Mouse (Mus musculus): Measurements from ENCODE around the gene Scn4b. TPM values are rescaled to one million over a fixed set of nuclear protein-coding genes. Genes with fewer than 3 reads are reported as not detected.

Gene Scn4b
- polyA plus RNA-seq, 1 experiment from 2014 or later, result 2.0 TPM

DNA sequence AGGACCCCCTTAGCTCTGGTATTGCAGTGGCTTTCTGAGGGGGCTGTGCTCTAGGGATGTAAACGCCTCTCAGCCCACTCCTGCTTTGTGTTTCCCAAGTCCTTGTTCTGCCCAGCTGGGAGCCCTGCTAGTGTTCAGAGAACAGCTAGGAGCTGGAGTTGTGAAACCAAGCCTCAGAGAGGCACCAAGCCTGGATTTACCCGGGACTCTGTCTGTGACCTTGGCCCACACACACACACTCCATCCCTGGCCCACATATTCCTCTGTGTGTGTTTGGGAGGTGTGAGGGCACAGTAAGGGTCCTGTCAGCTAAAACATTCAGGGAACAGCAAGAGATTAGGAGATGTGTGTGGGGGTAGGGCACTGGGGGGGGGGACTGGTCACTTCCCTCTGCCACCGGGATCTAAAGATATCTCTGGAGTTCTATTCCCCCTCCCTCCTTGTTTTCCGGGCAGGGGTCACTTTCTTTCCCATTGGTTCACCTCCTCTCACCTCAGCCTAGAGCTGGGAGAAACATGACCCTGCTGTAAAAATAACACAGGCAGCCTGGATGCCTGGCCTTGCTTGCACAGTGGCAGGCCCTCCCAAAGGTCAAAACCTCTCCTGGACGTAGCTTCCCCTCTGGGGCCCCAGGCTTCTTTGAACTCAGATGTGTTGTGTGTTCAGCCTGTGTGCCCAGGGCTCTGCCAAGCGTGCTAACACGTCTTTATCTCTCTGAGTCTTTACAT lies 1.6 kb upstream of the Scn4b start:
- peaks cover 86% of the 10 kb centered on the region for H3K4me1 ChIP-seq
- no peaks in the 10 kb centered on the region for H3K9me3 ChIP-seq (replicated peaks)
- H3K27ac ChIP-seq, result peak overlapping the region; percentile 87
- H3K27me3 ChIP-seq (ENCODE audit: low read depth, poor library complexity, severe bottlenecking), result peaks cover 47% of the 10 kb centered on the region
- H3K36me3 ChIP-seq, result no peaks in the 10 kb centered on the region
- DNase-seq (ENCODE audit: low spot score), result peak; percentile 58
- 3% methylated on average over 7 of the region's 7 CpGs for WGBS
- peak overlapping the region; percentile 71 for H3K4me3 ChIP-seq

GRCm38 (mm10) chr9:45139082-45139481 lies 887 bp downstream of the Scn4b start:
- Histone ChIP-seq H3K27me3 (ENCODE audit: low read depth, poor library complexity, severe bottlenecking) (peaks cover 64% of the 10 kb centered on the region), H3K36me3 (no peaks in the 10 kb centered on the region), H3K27ac (peak overlapping the region; percentile 87), H3K4me1 (peaks cover 90% of the 10 kb centered on the region), H3K9me3 (replicated peaks) (no peaks in the 10 kb centered on the region), H3K4me3 (peak overlapping the region; percentile 71)
- peak; percentile 38 for DNase-seq (ENCODE audit: low spot score)
- WGBS, result 3% methylated on average over 7 of the region's 7 CpGs

DNA sequence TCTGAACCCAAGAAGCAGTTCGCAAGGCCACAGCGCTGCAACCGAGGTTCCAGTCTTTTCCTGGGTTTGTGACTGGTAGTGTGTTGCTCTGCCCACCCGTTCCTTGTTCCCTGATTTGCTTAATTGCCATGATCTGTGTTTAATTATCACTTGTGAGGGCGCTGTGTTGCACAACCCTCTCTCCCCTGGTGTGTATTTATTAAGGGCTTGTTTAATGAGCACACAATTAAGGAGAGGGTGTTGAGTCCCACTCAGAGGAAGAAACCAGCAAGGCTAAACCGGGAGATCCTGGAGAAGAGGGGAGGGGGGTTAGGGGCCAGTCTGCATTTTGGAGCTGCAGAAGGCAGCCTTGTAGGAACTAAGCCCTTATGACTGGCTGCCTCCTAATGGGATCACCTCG lies 2.8 kb downstream of the Scn4b start:
- WGBS, result 32% methylated on average over 7 of the region's 7 CpGs
- H3K36me3 ChIP-seq, result no peaks in the 10 kb centered on the region
- peaks cover 72% of the 10 kb centered on the region for H3K27me3 ChIP-seq (ENCODE audit: low read depth, poor library complexity, severe bottlenecking)
- peak; percentile 36 for DNase-seq (ENCODE audit: low spot score)
- peaks cover 81% of the 10 kb centered on the region for H3K4me1 ChIP-seq
- peak overlapping the region; percentile 11; the same call in 1 of the 2 replicates for H3K4me3 ChIP-seq
- peak overlapping the region; percentile 73 for H3K27ac ChIP-seq
- no peaks in the 10 kb centered on the region for H3K9me3 ChIP-seq (replicated peaks)

- Histone ChIP-seq H3K9me3 (replicated peaks) (no peaks in the 10 kb centered on the region), H3K4me3 (no peak overlapping the region), H3K36me3 (no peaks in the 10 kb centered on the region), H3K27me3 (ENCODE audit: low read depth, poor library complexity, severe bottlenecking) (peaks cover 77% of the 10 kb centered on the region), H3K27ac (no peak overlapping the region), H3K4me1 (peaks cover 66% of the 10 kb centered on the region)
- 58% methylated on average over 3 of the region's 3 CpGs for WGBS
- DNase-seq (ENCODE audit: low spot score), result no peak
Observed at GRCm38 (mm10) chr9:45142686-45143085, 4.5 kb downstream of the Scn4b start.

- Histone ChIP-seq H3K4me3 (peak overlapping the region; percentile 54), H3K27me3 (ENCODE audit: low read depth, poor library complexity, severe bottlenecking) (peaks cover 51% of the 10 kb centered on the region), H3K4me1 (peaks cover 36% of the 10 kb centered on the region), H3K36me3 (no peaks in the 10 kb centered on the region), H3K9me3 (replicated peaks) (no peaks in the 10 kb centered on the region), H3K27ac (peak overlapping the region; percentile 42)
- DNase-seq (ENCODE audit: low spot score), result peak; percentile 66
- WGBS, result 4% methylated on average over 27 of the region's 27 CpGs
Observed at GRCm38 (mm10) chr9:45145533-45146266, 7.5 kb downstream of the Scn4b start.

GRCm38 (mm10) chr9:45146267-45146597 lies 8.0 kb downstream of the Scn4b start:
- H3K4me3 ChIP-seq, result peak overlapping the region; percentile 54
- H3K9me3 ChIP-seq (replicated peaks), result no peaks in the 10 kb centered on the region
- peaks cover 51% of the 10 kb centered on the region for H3K27me3 ChIP-seq (ENCODE audit: low read depth, poor library complexity, severe bottlenecking)
- H3K4me1 ChIP-seq, result peaks cover 30% of the 10 kb centered on the region
- 2% methylated on average over 5 of the region's 5 CpGs for WGBS
- no peaks in the 10 kb centered on the region for H3K36me3 ChIP-seq
- no peak for DNase-seq (ENCODE audit: low spot score)
- H3K27ac ChIP-seq, result no peak overlapping the region

- Histone ChIP-seq H3K4me3 (no peak overlapping the region), H3K36me3 (no peaks in the 10 kb centered on the region), H3K27me3 (ENCODE audit: low read depth, poor library complexity, severe bottlenecking) (0 out of 2 replicates have a peak, but pooled peaks cover 16% of the 10 kb centered on the region), H3K4me1 (peaks cover 2% of the 10 kb centered on the region), H3K9me3 (replicated peaks) (no peaks in the 10 kb centered on the region), H3K27ac (no peak overlapping the region)
- DNase-seq (ENCODE audit: low spot score), result no peak
- 100% methylated on average over 1 of the region's 1 CpGs for WGBS
Observed at GRCm38 (mm10) chr9:45150933-45151332, 12.7 kb downstream of the Scn4b start.

DNA sequence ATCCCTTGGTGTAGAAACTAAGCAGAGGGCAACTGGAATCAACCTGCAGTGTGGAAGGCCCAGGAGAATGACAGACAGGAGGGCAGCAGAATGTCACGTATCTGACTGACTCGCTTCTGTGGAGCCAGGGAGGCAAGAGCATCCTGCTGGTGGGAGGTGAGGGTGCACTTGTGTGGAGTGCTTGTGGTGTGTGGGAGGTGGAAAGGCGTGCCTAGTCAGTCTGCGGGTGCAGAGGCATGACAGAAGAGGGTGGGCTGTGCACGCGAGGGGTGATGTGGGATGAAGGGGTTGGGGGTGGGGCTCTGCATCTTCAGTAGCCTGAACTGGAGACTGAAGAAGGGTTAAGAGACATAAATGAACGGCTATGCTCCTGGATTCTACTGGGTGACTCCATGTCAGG lies 15.2 kb downstream of the Scn4b start:
- Histone ChIP-seq H3K9me3 (replicated peaks) (no peaks in the 10 kb centered on the region), H3K27me3 (ENCODE audit: low read depth, poor library complexity, severe bottlenecking) (no peaks in the 10 kb centered on the region), H3K27ac (no peak overlapping the region), H3K4me3 (no peak overlapping the region), H3K4me1 (no peaks in the 10 kb centered on the region), H3K36me3 (no peaks in the 10 kb centered on the region)
- no peak for DNase-seq (ENCODE audit: low spot score)
- 76% methylated on average over 7 of the region's 7 CpGs for WGBS

DNA sequence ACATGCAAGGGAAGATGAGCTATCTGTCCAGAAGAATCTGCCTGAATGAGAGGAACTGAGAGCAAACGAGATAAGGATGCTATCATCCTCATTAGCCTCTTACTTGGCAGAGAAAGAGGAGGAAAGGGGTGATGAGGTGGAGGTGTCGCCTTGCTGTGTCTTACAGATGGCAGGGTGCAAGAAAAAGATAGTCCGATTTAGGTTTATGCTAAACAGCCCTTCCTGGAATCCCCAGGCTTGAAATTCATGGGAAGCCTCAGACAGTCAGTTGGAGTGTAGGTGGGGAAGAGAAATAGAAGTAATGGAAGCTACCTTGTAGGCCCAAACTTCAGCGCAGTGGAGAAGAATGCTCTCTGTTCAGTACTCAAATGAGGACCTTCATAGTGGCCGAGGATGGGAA lies 29.7 kb downstream of the Scn4b start:
- WGBS, result 78% methylated on average over 5 of the region's 5 CpGs
- H3K4me3 ChIP-seq, result no peak overlapping the region

GRCm38 (mm10) chr9:45170150-45170549 lies 32.0 kb downstream of the Scn4b start:
- no peaks in the 10 kb centered on the region for H3K9me3 ChIP-seq (replicated peaks)
- H3K27me3 ChIP-seq (ENCODE audit: low read depth, poor library complexity, severe bottlenecking), result no peaks in the 10 kb centered on the region
- no peak for DNase-seq (ENCODE audit: low spot score)
- no peak overlapping the region for H3K27ac ChIP-seq
- WGBS, result 93% methylated on average over 5 of the region's 5 CpGs
- H3K4me1 ChIP-seq, result no peaks in the 10 kb centered on the region
- no peaks in the 10 kb centered on the region for H3K36me3 ChIP-seq
- no peak overlapping the region for H3K4me3 ChIP-seq

More for the DNA sequence above, 29.7 kb downstream of the Scn4b start:
- H3K4me1 ChIP-seq, result no peaks in the 10 kb centered on the region
- H3K9me3 ChIP-seq (replicated peaks), result no peaks in the 10 kb centered on the region
- no peaks in the 10 kb centered on the region for H3K27me3 ChIP-seq (ENCODE audit: low read depth, poor library complexity, severe bottlenecking)
- H3K27ac ChIP-seq, result no peak overlapping the region
- no peak for DNase-seq (ENCODE audit: low spot score)
- H3K36me3 ChIP-seq, result no peaks in the 10 kb centered on the region

DNA sequence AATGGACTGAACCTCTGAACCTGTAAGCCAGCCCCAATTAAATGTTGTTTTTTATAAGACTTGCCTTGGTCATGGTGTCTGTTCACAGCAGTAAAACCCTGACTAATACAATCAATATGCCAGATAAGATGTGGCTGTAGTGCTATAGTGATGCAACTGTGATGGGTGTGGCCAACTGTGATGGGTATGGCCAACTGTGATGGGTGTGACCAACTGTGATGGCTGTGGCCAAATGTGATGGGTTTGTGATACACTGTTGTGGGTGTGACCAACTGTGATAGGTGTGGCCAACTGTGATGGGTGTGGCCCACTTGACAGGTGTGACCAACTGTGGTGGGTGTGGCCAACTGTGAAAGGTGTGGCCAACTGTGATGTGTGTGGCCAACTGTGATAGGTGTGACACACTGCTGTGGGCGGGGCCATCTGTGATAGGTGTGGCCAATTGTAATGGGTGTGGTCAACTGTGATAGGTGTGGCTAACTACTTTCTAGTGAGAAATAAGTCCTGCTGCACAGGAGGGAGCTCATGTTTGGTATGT lies 32.9 kb downstream of the Scn4b start:
- Histone ChIP-seq H3K4me1 (no peaks in the 10 kb centered on the region), H3K27me3 (ENCODE audit: low read depth, poor library complexity, severe bottlenecking) (no peaks in the 10 kb centered on the region), H3K9me3 (replicated peaks) (no peaks in the 10 kb centered on the region), H3K36me3 (no peaks in the 10 kb centered on the region), H3K27ac (no peak overlapping the region), H3K4me3 (no peak overlapping the region)
- 89% methylated on average over 1 of the region's 1 CpGs for WGBS
- no peak for DNase-seq (ENCODE audit: low spot score)

- no peaks in the 10 kb centered on the region for H3K36me3 ChIP-seq
- no peak for DNase-seq (ENCODE audit: low spot score)
- H3K4me1 ChIP-seq, result no peaks in the 10 kb centered on the region
- no peak overlapping the region for H3K4me3 ChIP-seq
- no peak overlapping the region for H3K27ac ChIP-seq
- no peaks in the 10 kb centered on the region for H3K9me3 ChIP-seq (replicated peaks)
- H3K27me3 ChIP-seq (ENCODE audit: low read depth, poor library complexity, severe bottlenecking), result no peaks in the 10 kb centered on the region
- WGBS, result 69% methylated on average over 3 of the region's 3 CpGs
Observed at GRCm38 (mm10) chr9:45173475-45173874, 35.3 kb downstream of the Scn4b start.

DNA sequence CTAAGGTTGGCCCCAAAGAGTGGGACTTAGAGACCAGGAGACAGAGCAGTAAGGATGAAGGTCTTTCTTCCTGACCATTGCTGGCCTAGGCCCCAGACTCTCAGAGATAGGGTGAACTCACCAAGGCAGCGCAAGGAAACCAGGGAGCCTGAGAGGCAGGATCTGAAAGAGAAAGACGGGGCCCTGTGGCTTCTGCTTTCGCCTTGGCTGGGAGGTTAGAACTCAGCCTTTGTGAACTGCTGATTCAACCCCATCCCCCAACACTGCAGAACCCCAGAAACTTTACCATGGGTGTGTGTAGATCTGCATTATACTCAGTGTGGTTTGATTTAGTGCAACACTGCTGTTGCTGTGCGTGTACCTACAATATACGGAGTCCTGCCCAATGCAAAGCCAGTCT lies 41.1 kb downstream of the Scn4b start:
- no peak for DNase-seq (ENCODE audit: low spot score)
- WGBS, result 86% methylated on average over 5 of the region's 5 CpGs
- Histone ChIP-seq H3K27ac (no peak overlapping the region), H3K36me3 (no peaks in the 10 kb centered on the region), H3K4me1 (peaks cover 5% of the 10 kb centered on the region; the same call in 1 of the 2 replicates), H3K9me3 (replicated peaks) (no peaks in the 10 kb centered on the region), H3K27me3 (ENCODE audit: low read depth, poor library complexity, severe bottlenecking) (no peaks in the 10 kb centered on the region), H3K4me3 (no peak overlapping the region)
